In genomic region chr10:63424475-63424814, GRCm38 (mm10) we compare ENCODE assay signal across 8 mouse cellular contexts. TPM values are rescaled to one million over a fixed set of nuclear protein-coding genes. Genes with fewer than 3 reads are reported as not detected.
DNase-seq lines count a peak whose midpoint lies in the region; ATAC-seq and TF ChIP-seq lines count a peak whose summit lies in the region.
"Had no signal": no experiment of that assay in that cellular context is flagged by ENCODE, and none has a peak within 500 bp of the region (broad histone marks: within the 10 kb centered on the region; RNA-seq: fewer than 3 reads in every experiment).

No protein-coding gene starts in this region.

- peak; percentile 28 for DNase-seq in kidney, postnatal 0 days (ENCODE audit: low spot score)
- peak; percentile 68 for DNase-seq in ES-CJ7 (ENCODE audit: low read depth, low spot score)
- DNase-seq in adrenal gland, postnatal 36 days, result peak; percentile 41 to 75
- DNase-seq in liver, embryonic 13.5 days, result peak; percentile 46
- DNase-seq in spleen, postnatal 4 days (ENCODE audit: low spot score in 2 of 2), result peak; percentile 60 to 78

- H3K4me1 ChIP-seq in kidney, postnatal 0 days (replicated peaks; ENCODE audit: insufficient read depth, low read length), result no peaks in the 10 kb centered on the region
- H3K4me1 ChIP-seq in kidney, embryonic 14.5 days (ENCODE audit: control insufficient read depth, insufficient read depth, low read length), result no peaks in the 10 kb centered on the region
- peaks cover 38% of the 10 kb centered on the region for H3K4me1 ChIP-seq in liver, embryonic 13.5 days (replicated peaks)
- H3K4me1 ChIP-seq: limb, embryonic 12.5 days had no signal

- peak; percentile 66 for TF ChIP-seq CTCF in kidney, postnatal 0 days (IDR thresholded peaks at IDR 0.05; ENCODE audit: low read depth)

- H3K9me3 ChIP-seq in kidney, postnatal 0 days (replicated peaks; ENCODE audit: low read length), result no peaks in the 10 kb centered on the region
- no peaks in the 10 kb centered on the region for H3K9me3 ChIP-seq in kidney, embryonic 14.5 days (ENCODE audit: control insufficient read depth, low read length)
- H3K9me3 ChIP-seq in liver, embryonic 13.5 days (replicated peaks), result no peaks in the 10 kb centered on the region
- H3K9me3 ChIP-seq: limb, embryonic 12.5 days had no signal

- no peaks in the 10 kb centered on the region for H3K36me3 ChIP-seq in kidney, postnatal 0 days (ENCODE audit: insufficient read depth, low read length)
- H3K36me3 ChIP-seq in kidney, embryonic 14.5 days (ENCODE audit: control insufficient read depth, insufficient read depth, low read length), result no peaks in the 10 kb centered on the region
- H3K36me3 ChIP-seq in liver, embryonic 13.5 days, result no peaks in the 10 kb centered on the region
- H3K36me3 ChIP-seq: limb, embryonic 12.5 days had no signal

- H3K4me3 ChIP-seq in kidney, postnatal 0 days (replicated peaks; ENCODE audit: low read depth, low read length), result no peak overlapping the region
- H3K4me3 ChIP-seq in kidney, embryonic 14.5 days (ENCODE audit: low read length), result no peak overlapping the region
- no peak overlapping the region for H3K4me3 ChIP-seq in liver, embryonic 13.5 days (replicated peaks)
- H3K4me3 ChIP-seq: limb, embryonic 12.5 days had no signal

- H3K4me2 ChIP-seq in kidney, postnatal 0 days (ENCODE audit: low read length), result no peak overlapping the region
- no peak overlapping the region for H3K4me2 ChIP-seq in kidney, embryonic 14.5 days (replicated peaks; ENCODE audit: low read depth, low read length)
- no peak overlapping the region for H3K4me2 ChIP-seq in liver, embryonic 13.5 days
- H3K4me2 ChIP-seq: limb, embryonic 12.5 days had no signal

- no peak overlapping the region for H3K27ac ChIP-seq in kidney, postnatal 0 days
- H3K27ac ChIP-seq in kidney, embryonic 14.5 days (ENCODE audit: low read depth, low read length), result no peak overlapping the region
- peak overlapping the region; percentile 71 for H3K27ac ChIP-seq in liver, embryonic 13.5 days
- H3K27ac ChIP-seq: limb, embryonic 12.5 days had no signal

- H3K27me3 ChIP-seq in kidney, postnatal 0 days (ENCODE audit: insufficient read depth, low read length), result no peaks in the 10 kb centered on the region
- H3K27me3 ChIP-seq in kidney, embryonic 14.5 days (ENCODE audit: control insufficient read depth, insufficient read depth, low read length), result no peaks in the 10 kb centered on the region
- H3K27me3 ChIP-seq in liver, embryonic 13.5 days, result no peaks in the 10 kb centered on the region
- H3K27me3 ChIP-seq: limb, embryonic 12.5 days had no signal

- ATAC-seq in kidney, postnatal 0 days (replicated peaks; ENCODE audit: low FRiP score, low read depth), result no peak
- ATAC-seq in kidney, embryonic 14.5 days (ENCODE audit: low FRiP score, low TSS enrichment), result no peak
- no peak for ATAC-seq in liver, embryonic 13.5 days (ENCODE audit: low read depth)
- no peak for ATAC-seq in erythroid progenitor cell, adult 5-6 weeks (replicated peaks; ENCODE audit: low FRiP score, poor library complexity, severe bottlenecking)

- H3K9ac ChIP-seq in kidney, postnatal 0 days (ENCODE audit: low read depth, low read length), result no peak overlapping the region
- no peak overlapping the region for H3K9ac ChIP-seq in kidney, embryonic 14.5 days (ENCODE audit: low read depth, low read length)
- no peak overlapping the region for H3K9ac ChIP-seq in liver, embryonic 13.5 days
- H3K9ac ChIP-seq: limb, embryonic 12.5 days had no signal

RNA-seq across cellular contexts. Expression of gene Gm7075, which starts 2.9 kb away (rescaled TPM):
- not detected in 2 replicates for polyA plus RNA-seq in kidney, postnatal 0 days (2015; fragmentation: Nextera tagmentation; extraction: Ambion mirVana)
- polyA plus RNA-seq in kidney, embryonic 14.5 days (2014; fragmentation: Nextera tagmentation; extraction: Ambion mirVana), result not detected in 2 replicates
- total RNA-seq in adrenal gland, postnatal 36 days (2021), result not detected
- not detected in 2 replicates for polyA plus RNA-seq in liver, embryonic 13.5 days (2015; fragmentation: Nextera tagmentation; extraction: Ambion mirVana)
- total RNA-seq in erythroid progenitor cell, adult 5-6 weeks (2015; ENCODE audit: low replicate concordance), result 14.3 TPM in 1 of 2 replicates, not detected in the other
- 5.5 TPM in 1 of 2 replicates, not detected in the other for total RNA-seq in erythroid progenitor cell, adult 5-6 weeks (2017; ENCODE audit: low replicate concordance)
- polyA plus RNA-seq: limb, embryonic 12.5 days had no signal

RNA-seq across cellular contexts. Expression of gene Ctnna3, which starts 5.5 kb away (rescaled TPM):
- 0.32 and 0.46 TPM in 2 replicates for polyA plus RNA-seq in kidney, postnatal 0 days (2015; fragmentation: Nextera tagmentation; extraction: Ambion mirVana)
- polyA plus RNA-seq in kidney, embryonic 14.5 days (2014; fragmentation: Nextera tagmentation; extraction: Ambion mirVana), result 0.21 and 0.55 TPM in 2 replicates
- total RNA-seq in adrenal gland, postnatal 36 days (2021), result 1 to 10 TPM in 1 of 2 experiments, under 1 TPM in 1; 0.63 to 1.1 TPM
- 0.05 and 0.13 TPM in 2 replicates for polyA plus RNA-seq in liver, embryonic 13.5 days (2015; fragmentation: Nextera tagmentation; extraction: Ambion mirVana)
- not detected in 2 replicates for total RNA-seq in erythroid progenitor cell, adult 5-6 weeks (2015; ENCODE audit: low replicate concordance)
- 0.51 TPM in 1 of 2 replicates, not detected in the other for total RNA-seq in erythroid progenitor cell, adult 5-6 weeks (2017; ENCODE audit: low replicate concordance)

RNA-seq across cellular contexts. Expression of gene Dnajc12, which starts 42.2 kb away (rescaled TPM):
- polyA plus RNA-seq in kidney, postnatal 0 days (2015; fragmentation: Nextera tagmentation; extraction: Ambion mirVana), result 18.4 and 19.9 TPM in 2 replicates
- polyA plus RNA-seq in kidney, embryonic 14.5 days (2014; fragmentation: Nextera tagmentation; extraction: Ambion mirVana), result 9.8 and 11.3 TPM in 2 replicates
- total RNA-seq in adrenal gland, postnatal 36 days (2021), result 10 to 100 TPM; 16.0 to 19.1 TPM
- 16.5 and 18.1 TPM in 2 replicates for polyA plus RNA-seq in liver, embryonic 13.5 days (2015; fragmentation: Nextera tagmentation; extraction: Ambion mirVana)
- 0.36 TPM in 1 of 2 replicates, not detected in the other for total RNA-seq in erythroid progenitor cell, adult 5-6 weeks (2015; ENCODE audit: low replicate concordance)
- 3.3 TPM in 1 of 2 replicates, not detected in the other for total RNA-seq in erythroid progenitor cell, adult 5-6 weeks (2017; ENCODE audit: low replicate concordance)

RNA-seq across cellular contexts. Expression of gene Sirt1, which starts 42.9 kb away (rescaled TPM):
- 5.8 and 6.7 TPM in 2 replicates for polyA plus RNA-seq in kidney, postnatal 0 days (2015; fragmentation: Nextera tagmentation; extraction: Ambion mirVana)
- 10.7 and 12.5 TPM in 2 replicates for polyA plus RNA-seq in kidney, embryonic 14.5 days (2014; fragmentation: Nextera tagmentation; extraction: Ambion mirVana)
- 10 to 100 TPM; 19.1 to 21.4 TPM for total RNA-seq in adrenal gland, postnatal 36 days (2021)
- 3.1 and 3.3 TPM in 2 replicates for polyA plus RNA-seq in liver, embryonic 13.5 days (2015; fragmentation: Nextera tagmentation; extraction: Ambion mirVana)
- 39.8 and 41.1 TPM in 2 replicates for total RNA-seq in erythroid progenitor cell, adult 5-6 weeks (2015; ENCODE audit: low replicate concordance)
- 42.1 and 49.1 TPM in 2 replicates for total RNA-seq in erythroid progenitor cell, adult 5-6 weeks (2017; ENCODE audit: low replicate concordance)
